Mouse (Mus musculus): ENCODE results near the gene Zfp59. TPM values are rescaled to one million over a fixed set of nuclear protein-coding genes. Genes with fewer than 3 reads are reported as not detected.

Gene Zfp59
- 1 to 10 TPM in 1 of 2 experiments, under 1 TPM in 1; 0.94 to 1.2 TPM for total RNA-seq (2023)

GRCm38 (mm10) chr7:27838323-27839249 lies at the start of gene Zfp59:
Gene Zfp59 (plus strand): TSS chr7:27838607.

GRCm38 (mm10) chr7:27806896-27807295 lies 31.5 kb upstream of the Zfp59 start, which contains the start of gene Zfp626:
Gene Zfp626 (plus strand): TSS chr7:27807196.

DNA sequence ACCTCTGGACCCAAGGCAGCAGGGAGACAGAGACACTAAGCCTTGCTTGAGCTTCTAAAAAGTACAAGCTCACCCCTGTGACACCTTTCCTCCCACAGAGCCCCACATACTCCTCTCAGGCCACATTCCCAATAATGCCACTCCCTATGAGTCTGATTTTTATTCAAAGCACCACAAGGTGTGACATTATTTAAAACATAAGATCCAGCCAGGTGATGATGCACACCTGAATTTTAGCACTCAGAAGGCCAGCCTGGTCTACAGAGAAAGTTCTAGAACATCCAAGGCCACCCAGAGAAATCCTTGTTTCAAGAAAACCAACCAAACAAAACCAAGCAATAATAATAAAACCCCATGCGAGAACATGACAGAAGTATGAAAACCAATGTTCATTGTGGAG lies 18.8 kb downstream of the Zfp59 start, which contains the start of gene Zfp607a:
Gene Zfp607a, plus strand, starts transcription at position 301 of the 400 bp plus-strand sequence.

Other genes starting within 250 kb of the Zfp59 start
- 100 to 1,000 TPM in 1 of 2 experiments, 10 to 100 TPM in 1; 94.7 to 101 TPM for gene Akt2, start 247.1 kb upstream of the Zfp59 start, total RNA-seq (2023)
- gene Ttc9b, start 184.7 kb upstream of the Zfp59 start, total RNA-seq (2023): not detected
- 1 to 10 TPM; 4.3 to 7.5 TPM for gene Map3k10, start 164.0 kb upstream of the Zfp59 start, total RNA-seq (2023)
- gene Zfp607b, start 149.3 kb upstream of the Zfp59 start, total RNA-seq (2023): under 1 TPM; 0.22 to 0.75 TPM
- gene Zfp60, start 107.2 kb upstream of the Zfp59 start, total RNA-seq (2023): 1 to 10 TPM; 3.8 to 4.8 TPM
- gene Zfp626, start 31.4 kb upstream of the Zfp59 start, total RNA-seq (2023): 1 to 10 TPM; 5.0 to 5.4 TPM
- gene Zfp607a, start 18.9 kb downstream of the Zfp59 start, total RNA-seq (2023): 1 to 10 TPM; 3.7 to 4.0 TPM
- gene Zfp974, start 90.9 kb downstream of the Zfp59 start, total RNA-seq (2023): 1 to 10 TPM; 2.1 to 3.3 TPM
- 1 to 10 TPM; 4.8 to 5.7 TPM for gene Zfp780b, start 140.6 kb downstream of the Zfp59 start, total RNA-seq (2023)
- gene Zfp850, start 175.5 kb downstream of the Zfp59 start, total RNA-seq (2023): 1 to 10 TPM; 2.3 to 3.0 TPM
- 10 to 100 TPM; 71.1 to 72.0 TPM for gene Psmc4, start 211.5 kb downstream of the Zfp59 start, total RNA-seq (2023)
- not detected for gene Fcgbp, start 232.6 kb downstream of the Zfp59 start, total RNA-seq (2023)

Measured in neutrophil, adult 83 days (primary cell).